Mouse (Mus musculus): ENCODE data around the gene Grasp. TPM values are rescaled to one million over a fixed set of nuclear protein-coding genes. Genes with fewer than 3 reads are reported as not detected.

Gene Grasp
- polyA plus RNA-seq (2017; shearing (Covaris generic)) = 32.0 TPM

GRCm38 (mm10) chr15:101224006-101224906 lies at the start of gene Grasp:
TSS of gene Grasp (plus strand) at chr15:101224188.

GRCm38 (mm10) chr15:101253886-101254795 lies 30.2 kb downstream of the Grasp start, which contains the start of gene Nr4a1:
TSS of gene Nr4a1 (plus strand) at chr15:101254269.

Other genes with a start within 250 kb of the Grasp start
- not detected for gene Gm47841, start 176.8 kb upstream of the Grasp start, polyA plus RNA-seq (2017; shearing (Covaris generic))
- gene Fignl2, start 145.6 kb upstream of the Grasp start, polyA plus RNA-seq (2017; shearing (Covaris generic)) = not detected
- gene Ankrd33, start 108.4 kb upstream of the Grasp start, polyA plus RNA-seq (2017; shearing (Covaris generic)) = not detected
- gene Acvrl1, start 95.7 kb upstream of the Grasp start, polyA plus RNA-seq (2017; shearing (Covaris generic)) = 0.90 TPM
- 0.94 TPM for gene Acvr1b, start 50.1 kb upstream of the Grasp start, polyA plus RNA-seq (2017; shearing (Covaris generic))
- 2,634 TPM for gene Nr4a1, start 30.1 kb downstream of the Grasp start, polyA plus RNA-seq (2017; shearing (Covaris generic))
- 90.7 TPM for gene Atg101, start 60.1 kb downstream of the Grasp start, polyA plus RNA-seq (2017; shearing (Covaris generic))
- not detected for gene 6030408B16Rik, start 69.0 kb downstream of the Grasp start, polyA plus RNA-seq (2017; shearing (Covaris generic))
- gene Krt80, start 146.0 kb downstream of the Grasp start, polyA plus RNA-seq (2017; shearing (Covaris generic)) = not detected
- not detected for gene Krt7, start 186.9 kb downstream of the Grasp start, polyA plus RNA-seq (2017; shearing (Covaris generic))
- gene Krt87, start 214.6 kb downstream of the Grasp start, polyA plus RNA-seq (2017; shearing (Covaris generic)) = not detected
- not detected for gene Krt88, start 223.6 kb downstream of the Grasp start, polyA plus RNA-seq (2017; shearing (Covaris generic))
- not detected for gene Krt81, start 239.6 kb downstream of the Grasp start, polyA plus RNA-seq (2017; shearing (Covaris generic))
- gene Krt86, start 249.3 kb downstream of the Grasp start, polyA plus RNA-seq (2017; shearing (Covaris generic)) = not detected

All from effector memory CD4-positive, alpha-beta T cell, adult 5 months (primary cell).